Mouse (Mus musculus) frontal cortex, adult (tissue): ENCODE results near the gene Sec24d.

Experiments
- ATAC-seq: cut with Nextera tagmentation; 2 replicates; pipeline ENCODE4 v1.9.2; 2017; ENCODE audit warnings: mild to moderate bottlenecking, moderate library complexity, mixed read lengths; ENCODE audit not compliant: low TSS enrichment

The Sec24d gene

GRCm38 (mm10) chr3:123266753-123267651 lies at the start of gene Sec24d:
Sec24d (plus strand) TSS chr3:123267455.
- ATAC-seq = peak; percentile 87

GRCm38 (mm10) chr3:123218646-123219045 lies 48.6 kb upstream of the Sec24d start:
- ATAC-seq = no peak

GRCm38 (mm10) chr3:123227276-123227675 lies 40.0 kb upstream of the Sec24d start:
- no peak for ATAC-seq

- ATAC-seq = no peak
Observed at GRCm38 (mm10) chr3:123231639-123232038, 35.6 kb upstream of the Sec24d start.

- peak; percentile 88 for ATAC-seq
Observed at GRCm38 (mm10) chr3:123234191-123234836, 32.9 kb upstream of the Sec24d start.

- no peak for ATAC-seq
Observed at GRCm38 (mm10) chr3:123235495-123235894, 31.8 kb upstream of the Sec24d start.

GRCm38 (mm10) chr3:123235921-123236320 lies 31.3 kb upstream of the Sec24d start, which contains the start of gene Synpo2:
Synpo2 (minus strand) TSS chr3:123236149.
- peak; percentile 76 for ATAC-seq

GRCm38 (mm10) chr3:123237039-123237438 lies 30.2 kb upstream of the Sec24d start:
- ATAC-seq = no peak

DNA sequence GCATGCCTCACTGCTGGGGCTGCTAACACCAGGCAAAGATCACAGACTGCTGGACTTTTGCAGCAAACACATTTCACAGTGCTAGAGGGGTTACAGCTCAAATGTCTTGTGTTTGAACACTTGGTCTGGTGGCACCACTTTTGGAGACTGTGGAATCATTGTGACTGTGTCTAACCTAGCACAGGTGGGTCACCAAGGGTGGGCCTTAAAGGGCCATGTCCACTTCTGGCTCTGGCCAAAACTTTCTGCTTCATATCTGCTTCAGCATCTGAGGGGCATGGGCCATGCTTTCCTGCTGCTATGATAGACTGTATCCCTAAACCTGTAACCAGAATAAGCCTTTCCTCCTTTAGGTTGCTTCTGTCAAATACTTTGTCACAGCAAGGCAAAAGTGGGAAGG lies 29.8 kb upstream of the Sec24d start:
- ATAC-seq = no peak

DNA sequence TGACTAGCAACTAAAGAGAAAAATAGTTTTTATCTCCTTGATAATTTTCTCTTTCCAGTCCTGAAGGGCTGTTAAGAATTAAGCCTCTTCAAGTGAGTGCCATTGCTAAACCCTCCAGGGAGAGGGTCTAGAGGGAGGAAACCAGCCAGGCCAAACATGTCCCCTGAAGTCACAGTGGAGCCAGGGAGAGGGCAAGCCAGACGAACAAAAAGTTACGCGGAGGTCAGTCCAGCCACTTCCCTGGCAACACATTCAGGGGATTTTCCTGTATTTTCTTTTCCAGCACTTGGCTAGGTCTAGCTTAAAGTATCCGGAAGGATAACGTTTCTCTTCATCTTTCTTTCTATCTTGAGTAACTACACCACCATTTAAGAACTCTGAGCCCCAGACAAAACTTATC lies 22.9 kb upstream of the Sec24d start:
- no peak for ATAC-seq

GRCm38 (mm10) chr3:123245646-123246045 lies 21.6 kb upstream of the Sec24d start:
- no peak for ATAC-seq

- no peak for ATAC-seq
Observed at GRCm38 (mm10) chr3:123256181-123257101, 10.8 kb upstream of the Sec24d start.

- ATAC-seq = no peak
Observed at GRCm38 (mm10) chr3:123258709-123259108, 8.5 kb upstream of the Sec24d start.

- no peak for ATAC-seq
Observed at GRCm38 (mm10) chr3:123264706-123265105, 2.5 kb upstream of the Sec24d start.

DNA sequence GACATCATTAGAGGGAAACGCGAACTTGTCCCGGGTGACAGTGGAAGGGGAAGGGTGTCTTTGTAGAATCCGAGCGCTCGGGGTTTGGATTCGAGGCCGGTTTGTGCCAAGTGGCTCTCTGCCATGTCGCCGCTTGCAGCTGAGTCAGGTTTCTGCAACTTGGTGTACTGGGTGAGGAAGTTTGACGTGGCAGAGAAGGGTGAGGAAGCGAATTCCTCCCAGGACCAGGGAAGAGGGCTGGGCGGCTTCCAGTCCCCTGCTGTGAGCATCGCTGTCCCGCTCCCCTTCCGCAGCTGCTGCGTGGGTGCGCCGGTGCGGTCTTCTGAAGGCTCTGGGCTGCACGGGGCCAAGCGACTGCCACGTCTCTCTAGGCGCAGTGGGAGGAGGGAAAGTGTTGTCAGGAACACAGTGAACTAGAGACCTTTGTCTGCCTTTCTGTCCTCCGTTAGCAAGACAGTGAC lies 516 bp downstream of the Sec24d start:
- ATAC-seq = peak; percentile 70

DNA sequence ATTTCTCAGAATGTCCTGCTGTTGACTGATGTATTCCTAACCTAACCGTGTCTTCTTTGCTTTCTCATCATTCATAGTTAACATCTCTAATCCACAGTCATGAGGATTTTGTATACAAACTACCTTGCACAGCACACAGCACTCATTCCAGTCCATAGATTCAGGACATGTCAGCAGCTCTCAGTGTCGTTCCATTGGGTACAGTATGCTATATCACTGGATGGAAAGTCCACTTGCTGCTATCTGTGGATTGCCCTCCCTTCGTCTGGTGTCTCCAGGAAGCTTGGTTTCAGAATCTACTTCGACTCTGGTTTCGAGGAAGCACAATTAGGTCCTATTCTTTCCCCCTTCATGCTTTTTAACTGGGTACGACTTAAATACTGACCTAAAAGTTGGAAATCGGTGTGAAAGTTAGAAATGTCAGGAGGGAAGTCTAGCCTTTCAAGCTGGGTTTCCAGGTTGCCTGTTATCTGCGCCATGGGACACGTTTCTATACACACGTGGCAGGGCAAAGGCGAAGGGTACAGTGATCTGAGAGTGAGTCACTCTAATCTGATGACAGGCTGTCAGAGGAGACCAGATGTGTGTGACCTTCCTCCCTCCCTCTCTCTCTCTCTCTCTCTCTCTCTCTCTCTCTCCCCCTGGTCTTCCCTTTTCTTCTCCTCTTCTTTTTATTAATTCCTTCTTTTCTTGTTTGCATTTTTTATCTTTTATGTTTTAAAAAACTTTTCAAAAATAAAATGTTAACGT lies 15.8 kb downstream of the Sec24d start:
- ATAC-seq = no peak

DNA sequence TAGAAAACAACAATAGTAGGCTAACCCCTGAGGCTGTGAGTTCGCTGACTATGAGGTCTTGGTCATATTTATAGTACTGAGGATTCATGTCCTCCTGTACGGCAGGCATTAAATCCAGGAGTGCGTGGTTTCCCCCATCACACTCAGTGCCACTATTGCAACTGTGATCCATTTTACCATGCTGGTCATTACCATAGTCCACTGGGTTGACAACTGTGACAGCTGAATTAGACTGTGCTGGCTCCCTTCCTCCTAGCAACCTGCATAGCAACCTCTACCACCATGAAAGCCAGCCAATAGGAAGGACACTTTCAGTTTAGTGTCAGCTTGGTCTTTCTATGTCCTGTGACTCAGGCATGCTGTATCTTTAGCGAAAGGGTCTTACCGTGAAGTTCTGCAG lies 17.0 kb downstream of the Sec24d start:
- ATAC-seq = no peak

GRCm38 (mm10) chr3:123285649-123286048 lies 18.4 kb downstream of the Sec24d start:
- ATAC-seq = no peak

GRCm38 (mm10) chr3:123288856-123289570 lies 21.8 kb downstream of the Sec24d start:
- no peak for ATAC-seq

DNA sequence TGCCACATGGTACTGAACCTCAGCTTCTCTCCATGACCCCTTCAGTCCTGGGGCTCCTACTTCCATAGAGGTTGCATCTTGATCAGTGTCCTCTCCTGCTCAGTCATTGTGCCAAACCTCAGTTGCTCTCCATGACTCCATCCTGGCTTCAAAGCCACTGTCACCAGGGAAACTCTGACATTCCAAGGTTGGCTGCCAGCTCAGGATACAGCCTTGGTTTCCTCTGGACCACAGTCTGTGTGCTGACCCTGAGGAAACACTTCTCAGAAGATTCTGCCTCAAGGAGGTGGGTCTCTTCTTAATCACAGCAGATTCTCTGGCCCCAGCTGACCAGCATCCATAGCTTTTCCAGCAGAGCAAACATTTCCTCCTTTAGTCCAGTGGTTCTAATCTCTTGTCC lies 24.4 kb downstream of the Sec24d start:
- ATAC-seq = no peak
